Mouse (Mus musculus) testis, adult 2 months (tissue): ENCODE results near the gene Dop1a. TPM values are rescaled to one million over a fixed set of nuclear protein-coding genes. Genes with fewer than 3 reads are reported as not detected.

Experiments used
- H3K27ac ChIP-seq: fragments of 200-500 bp; 2 replicates; pipeline ENCODE4 v1.5.1; 2012; ENCODE audit warnings: low read depth, low read length; ENCODE audit not compliant: control insufficient read depth, insufficient read depth
- H3K27me3 ChIP-seq: fragments of 200-500 bp; 2 replicates; pipeline ENCODE4 v1.6.1; 2012; ENCODE audit warnings: mild to moderate bottlenecking, low read length, moderate library complexity; ENCODE audit not compliant: control insufficient read depth, insufficient read depth
- H3K36me3 ChIP-seq: fragments of 200-500 bp; 2 replicates; pipeline ENCODE4 v1.6.1; 2012; ENCODE audit warnings: mild to moderate bottlenecking, low read length; ENCODE audit not compliant: control insufficient read depth, insufficient read depth
- H3K4me1 ChIP-seq: fragments of 200-500 bp; 2 replicates; pipeline ENCODE4 v1.6.1; 2012; ENCODE audit warnings: low read length; ENCODE audit not compliant: control insufficient read depth, insufficient read depth
- H3K4me3 ChIP-seq: fragments of 200-500 bp; 2 replicates; pipeline ENCODE4 v1.5.1; 2012; ENCODE audit warnings: low read depth, mild to moderate bottlenecking, low read length, moderate library complexity, mixed read lengths; ENCODE audit not compliant: control insufficient read depth
- CTCF ChIP-seq: fragments of 200-500 bp; IDR thresholded peaks from 2 replicates; pipeline ENCODE4 v1.5.1; 2012; ENCODE audit warnings: low read depth, mild to moderate bottlenecking, inconsistent platforms, low read length, moderate library complexity; ENCODE audit not compliant: control insufficient read depth, insufficient read depth, insufficient replicate concordance
- POLR2A ChIP-seq: fragments of 200-500 bp; IDR thresholded peaks from 2 replicates; pipeline ENCODE4 v1.6.1; 2012; ENCODE audit warnings: low read depth, mild to moderate bottlenecking, inconsistent platforms, low read length, moderate library complexity; ENCODE audit not compliant: control insufficient read depth
- polyA plus RNA-seq: library from polyadenylated mRNA; depleted of rRNA; stranded (reverse); fragments of >200 nt; gene quantifications from 2 replicates; pipeline ENCODE4 v1.2.3, GENCODE M21; 2012

Gene Dop1a
- polyA plus RNA-seq, 1 experiment: 14.5 TPM

DNA sequence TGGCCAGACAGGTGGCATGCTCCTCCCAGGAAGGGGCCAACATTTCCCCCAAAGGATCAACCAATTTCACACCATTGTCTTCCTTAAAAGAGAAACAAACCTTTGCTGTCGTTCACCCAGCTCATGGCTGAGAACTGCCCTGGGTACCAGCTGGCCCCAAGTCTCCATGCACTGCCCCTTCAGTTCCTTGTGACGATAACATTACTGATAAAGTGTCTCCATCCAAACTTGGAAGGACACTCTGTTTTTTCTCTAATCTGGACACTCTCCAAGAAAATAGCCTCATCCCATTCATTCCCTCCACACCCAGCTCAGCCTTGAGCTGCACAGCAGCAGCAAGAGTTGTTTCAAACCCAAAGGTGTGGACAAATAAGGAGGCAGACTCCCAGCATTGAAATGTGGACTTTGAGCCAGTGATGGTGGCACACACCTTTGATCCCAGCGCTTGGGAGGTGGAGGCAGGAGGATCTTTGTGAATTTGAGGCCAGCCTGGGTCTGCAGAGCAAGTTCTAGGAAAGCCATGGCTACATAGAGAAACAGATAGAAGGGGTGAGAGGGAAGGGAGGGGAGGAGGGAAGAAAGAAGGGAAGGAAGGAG is 102.5 kb downstream of the Dop1a start:
- H3K36me3 ChIP-seq: no peaks in the 10 kb centered on the region; the same call in 1 of the 2 replicates
- H3K27me3 ChIP-seq: no peaks in the 10 kb centered on the region
- no peak for TF ChIP-seq CTCF
- no peak for TF ChIP-seq POLR2A
- H3K27ac ChIP-seq: peak overlapping the region; percentile 4; the same call in 1 of the 2 replicates
- H3K4me3 ChIP-seq: no peak overlapping the region
- peaks cover 5% of the 10 kb centered on the region for H3K4me1 ChIP-seq

DNA sequence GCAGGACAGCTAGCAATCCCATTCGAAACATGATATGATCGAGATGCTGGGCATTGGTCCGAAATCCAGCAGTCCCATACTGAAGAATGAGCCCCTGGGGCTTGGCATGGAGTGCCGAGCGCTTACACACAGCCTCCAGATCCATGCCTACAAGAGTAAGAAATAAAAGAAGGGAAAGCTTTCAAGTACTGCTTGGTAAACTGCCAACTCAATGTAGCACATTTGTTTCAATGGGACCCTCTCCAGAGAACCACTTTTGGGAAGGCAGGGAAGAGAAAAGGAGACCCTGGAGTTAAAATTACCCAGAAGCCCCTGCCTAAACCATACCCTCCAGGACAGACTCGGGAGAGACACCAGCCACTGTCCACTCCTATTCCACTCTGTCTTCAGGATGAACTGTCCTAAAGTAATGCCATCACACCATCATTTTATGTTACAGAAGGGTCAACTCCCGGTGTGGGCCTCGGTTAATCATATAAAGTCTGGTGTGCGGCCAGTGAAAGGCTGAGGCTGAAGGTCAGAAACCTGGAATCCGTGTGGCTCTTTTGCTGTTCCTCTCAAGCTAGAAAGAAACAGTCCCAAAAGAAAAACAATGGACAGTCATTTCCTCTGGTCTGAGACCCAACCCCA is 103.4 kb downstream of the Dop1a start:
- TF ChIP-seq CTCF (no peak), POLR2A (no peak)
- H3K27me3 ChIP-seq: no peaks in the 10 kb centered on the region

GRCm38 (mm10) chr9:86570946-86571345 is 104.0 kb downstream of the Dop1a start:
- peak overlapping the region; percentile 71 for H3K4me3 ChIP-seq
- H3K4me1 ChIP-seq: peaks cover 5% of the 10 kb centered on the region
- H3K27ac ChIP-seq: peak overlapping the region; percentile 63
- no peak for TF ChIP-seq POLR2A
- TF ChIP-seq CTCF: no peak
- no peaks in the 10 kb centered on the region for H3K27me3 ChIP-seq
- H3K36me3 ChIP-seq: no peaks in the 10 kb centered on the region; the same call in 1 of the 2 replicates

More for the DNA sequence above, 103.4 kb downstream of the Dop1a start:
- peaks cover 5% of the 10 kb centered on the region for H3K4me1 ChIP-seq
- H3K36me3 ChIP-seq: no peaks in the 10 kb centered on the region; the same call in 1 of the 2 replicates
- peak overlapping the region; percentile 51 for H3K27ac ChIP-seq
- peak overlapping the region; percentile 71; the same call in 1 of the 2 replicates for H3K4me3 ChIP-seq

DNA sequence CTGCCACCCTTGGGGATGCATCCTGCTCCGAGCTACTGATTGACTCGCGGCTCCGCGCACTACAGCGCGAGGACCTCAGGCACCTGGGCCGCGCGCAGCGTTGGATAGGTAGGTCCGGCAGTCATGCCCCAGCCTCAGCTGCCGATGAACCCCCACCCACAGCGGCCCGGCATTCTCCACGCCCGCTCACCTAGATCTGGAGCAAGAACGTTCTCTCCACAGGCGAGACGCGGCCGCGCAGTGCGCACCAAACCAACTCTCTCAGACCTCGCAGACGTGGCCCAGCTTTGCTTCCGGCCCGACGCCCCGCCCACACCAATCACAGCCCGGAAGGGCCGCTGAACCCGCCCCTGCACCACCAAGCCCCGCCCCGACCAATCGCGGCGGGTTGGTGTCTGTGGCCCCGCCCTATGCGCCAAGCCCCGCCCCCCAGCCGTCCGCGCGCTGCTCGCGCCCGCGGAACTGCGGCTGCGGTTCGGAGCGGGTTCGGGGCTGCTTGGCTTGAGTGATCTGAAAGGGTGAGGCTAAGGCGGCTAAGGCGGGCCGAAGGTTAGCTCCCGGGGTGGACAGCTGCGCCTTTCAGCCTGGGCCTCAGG is 104.7 kb downstream of the Dop1a start, which contains the start of the genes Pgm3 and Rwdd2a:
Gene Pgm3 (minus strand): TSS at position 303 of the 596 bp plus-strand sequence.
Gene Rwdd2a (plus strand): TSS at position 452 of the 596 bp plus-strand sequence.
- peak within 1 kb of the TSS; percentile 73 for H3K27ac ChIP-seq
- TF ChIP-seq CTCF (no peak), POLR2A (peak; percentile 93)

GRCm38 (mm10) chr9:86572196-86572595 is 105.2 kb downstream of the Dop1a start:
- Histone ChIP-seq H3K36me3 (no peaks in the 10 kb centered on the region; the same call in 1 of the 2 replicates), H3K4me3 (peak overlapping the region; percentile 95), H3K27ac (peak overlapping the region; percentile 73), H3K27me3 (no peaks in the 10 kb centered on the region), H3K4me1 (peaks cover 5% of the 10 kb centered on the region)
- TF ChIP-seq CTCF: no peak

More for the DNA sequence above, 104.7 kb downstream of the Dop1a start, which contains the start of the genes Pgm3 and Rwdd2a:
- Histone ChIP-seq H3K36me3 (no peaks in the 10 kb centered on the region; the same call in 1 of the 2 replicates), H3K4me3 (peak within 1 kb of the TSS; percentile 95), H3K4me1 (peaks cover 5% of the 10 kb centered on the region), H3K27me3 (no peaks in the 10 kb centered on the region)

- no peak for TF ChIP-seq POLR2A
- peak; percentile 45; the same call in 1 of the 2 replicates for TF ChIP-seq CTCF
- Histone ChIP-seq H3K4me1 (peaks cover 5% of the 10 kb centered on the region), H3K4me3 (peak overlapping the region; percentile 95), H3K27ac (no peak overlapping the region; the same call in 1 of the 2 replicates), H3K27me3 (no peaks in the 10 kb centered on the region), H3K36me3 (no peaks in the 10 kb centered on the region; the same call in 1 of the 2 replicates)
These were observed 105.8 kb downstream of the Dop1a start for GRCm38 (mm10) chr9:86572636-86573291.
